Mouse (Mus musculus) stomach, embryonic 14.5 days (tissue): ENCODE results near the gene Ntrk3. TPM values are rescaled to one million over a fixed set of nuclear protein-coding genes. Genes with fewer than 3 reads are reported as not detected.

Experiments
- ATAC-seq: fragments of 200-750 bp; cut with Nextera tagmentation; 2 replicates; pipeline ENCODE4 v1.8.0; 2017; ENCODE audit warnings: low read depth, moderate TSS enrichment; ENCODE audit not compliant: insufficient number of reproducible peaks, insufficient read depth, low FRiP score
- H3K27ac ChIP-seq: fragments of 300-500 bp; sonication (generic); 2 replicates; pipeline ENCODE4 v1.5.1; 2014; ENCODE audit warnings: mild to moderate bottlenecking, low read length, moderate library complexity, mixed read lengths
- H3K27me3 ChIP-seq: fragments of 300-500 bp; sonication (generic); 2 replicates; pipeline ENCODE4 v1.6.1; 2014; ENCODE audit warnings: low read length, control low read depth, mixed read lengths; ENCODE audit not compliant: control insufficient read depth, insufficient read depth
- H3K36me3 ChIP-seq: fragments of 300-500 bp; sonication (generic); 2 replicates; pipeline ENCODE4 v1.6.1; 2014; ENCODE audit warnings: mild to moderate bottlenecking, control low read depth, low read length, moderate library complexity, mixed read lengths; ENCODE audit not compliant: control insufficient read depth, insufficient read depth
- H3K4me1 ChIP-seq: fragments of 300-500 bp; sonication (generic); 2 replicates; pipeline ENCODE4 v1.6.1; 2014; ENCODE audit warnings: low read length, control low read depth, mixed read lengths; ENCODE audit not compliant: control insufficient read depth, insufficient read depth
- H3K4me2 ChIP-seq: fragments of 300-500 bp; sonication (generic); replicated peaks from 2 replicates; pipeline ENCODE4 v1.6.1; 2014; ENCODE audit warnings: low read depth, low read length, control low read depth
- H3K4me3 ChIP-seq: fragments of 300-500 bp; sonication (generic); 2 replicates; pipeline ENCODE4 v1.5.1; 2014; ENCODE audit warnings: low read depth, low read length, control low read depth
- H3K9ac ChIP-seq: fragments of 300-500 bp; sonication (generic); replicated peaks from 2 replicates; pipeline ENCODE4 v1.6.1; 2014; ENCODE audit warnings: low read depth, mild to moderate bottlenecking, control low read depth, low read length, moderate library complexity, mixed read lengths
- H3K9me3 ChIP-seq: fragments of 300-500 bp; sonication (generic); 2 replicates; pipeline ENCODE4 v1.6.1; 2016; ENCODE audit warnings: low read depth, low read length, control low read depth; ENCODE audit not compliant: control insufficient read depth
- WGBS: fragments of 180-500 bp; shearing (Covaris S2); extraction: QIAGEN DNeasy Blood & Tissue Kit; methylation state at CpG from one replicate; pipeline ENCODE4 v1.1.7; 2014; 5-methylcytosine and 5-hydroxymethylcytosine counted together
- polyA plus RNA-seq: library from polyadenylated mRNA; unstranded; fragments of >200 nt; fragmentation: Nextera tagmentation; extraction: Ambion mirVana; gene quantifications from 2 replicates; pipeline ENCODE4 v1.2.1, GENCODE M21; 2014

Ntrk3 gene
- polyA plus RNA-seq, 1 experiment from 2014 or later, result 5.9 TPM

DNA sequence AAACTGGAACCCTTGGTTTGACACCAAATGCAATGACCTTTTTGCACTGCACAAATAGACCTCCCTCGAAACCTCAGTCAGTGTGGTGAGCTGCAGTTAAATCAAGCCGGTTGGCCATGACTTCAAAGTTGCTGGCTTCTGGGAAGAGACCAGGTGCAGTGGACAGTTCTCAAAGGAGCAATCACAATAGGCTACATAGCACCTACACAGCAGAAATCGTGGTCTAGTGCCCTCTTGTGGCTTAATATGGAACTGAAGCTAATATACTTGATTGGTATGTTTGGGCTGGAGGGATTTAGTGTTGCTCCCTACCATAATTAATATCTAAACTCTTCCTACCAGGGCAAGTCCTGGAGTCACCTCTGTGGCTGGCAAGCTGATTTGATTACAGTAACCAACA lies 171.2 kb downstream of the Ntrk3 start:
- WGBS, result 40% methylated on average over 3 of the region's 3 CpGs
- no peaks in the 10 kb centered on the region for H3K27me3 ChIP-seq
- H3K9ac ChIP-seq, result no peak overlapping the region
- H3K27ac ChIP-seq, result no peak overlapping the region
- no peaks in the 10 kb centered on the region for H3K9me3 ChIP-seq
- H3K4me1 ChIP-seq, result peaks cover 6% of the 10 kb centered on the region; the same call in 1 of the 2 replicates
- no peak overlapping the region for H3K4me2 ChIP-seq
- no peak for ATAC-seq
- H3K4me3 ChIP-seq, result no peak overlapping the region
- no peaks in the 10 kb centered on the region for H3K36me3 ChIP-seq

- Histone ChIP-seq H3K27me3 (no peaks in the 10 kb centered on the region), H3K4me3 (no peak overlapping the region), H3K4me2 (no peak overlapping the region), H3K9me3 (no peaks in the 10 kb centered on the region), H3K9ac (no peak overlapping the region), H3K27ac (no peak overlapping the region), H3K4me1 (peaks cover 6% of the 10 kb centered on the region; the same call in 1 of the 2 replicates), H3K36me3 (no peaks in the 10 kb centered on the region)
- ATAC-seq, result no peak
- WGBS, result 92% methylated on average over 3 of the region's 3 CpGs
Observed at GRCm38 (mm10) chr7:78565386-78565785, 172.4 kb downstream of the Ntrk3 start.

DNA sequence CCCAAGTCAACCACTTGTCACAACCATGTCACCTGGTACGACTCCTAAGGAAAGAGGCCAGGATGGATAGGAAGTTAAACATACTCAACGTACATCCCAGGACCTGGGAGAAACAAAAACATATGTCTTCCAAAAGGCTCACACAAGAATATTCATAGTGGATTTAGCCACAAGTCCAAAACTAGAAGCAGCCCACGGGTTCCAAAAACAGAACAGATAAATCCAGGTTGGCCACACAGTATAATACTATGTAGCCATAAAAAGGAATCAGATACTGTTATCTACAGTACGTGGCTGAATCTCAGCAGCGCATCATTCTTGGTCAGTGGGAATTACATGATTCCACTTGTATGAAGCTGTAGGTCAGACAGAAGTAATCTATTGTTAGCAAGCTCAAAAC lies 179.3 kb downstream of the Ntrk3 start:
- no peaks in the 10 kb centered on the region for H3K36me3 ChIP-seq
- no peaks in the 10 kb centered on the region for H3K27me3 ChIP-seq
- no peak overlapping the region for H3K27ac ChIP-seq
- no peaks in the 10 kb centered on the region for H3K9me3 ChIP-seq
- H3K9ac ChIP-seq, result no peak overlapping the region
- H3K4me3 ChIP-seq, result no peak overlapping the region
- 86% methylated on average over 5 of the region's 5 CpGs for WGBS
- H3K4me1 ChIP-seq, result no peaks in the 10 kb centered on the region
- no peak overlapping the region for H3K4me2 ChIP-seq
- no peak for ATAC-seq

DNA sequence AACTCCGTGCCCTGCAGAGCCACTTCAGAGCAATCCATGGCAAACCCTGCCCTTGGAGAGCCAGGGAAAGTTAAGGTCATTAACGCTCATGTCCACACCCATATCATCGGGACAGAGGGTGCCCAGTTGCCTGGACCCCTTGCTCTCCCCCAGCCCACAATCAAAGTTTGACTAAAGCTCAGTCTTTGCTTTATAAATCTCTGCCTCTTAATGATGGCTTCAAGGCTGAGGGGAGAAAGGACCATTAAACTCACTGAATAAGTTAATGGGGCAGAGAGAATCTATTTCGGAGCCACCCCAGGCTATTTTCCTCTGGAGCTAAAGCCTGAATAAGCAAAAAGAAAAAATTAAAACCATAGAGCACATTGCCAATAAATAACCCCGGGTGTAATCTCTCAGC lies 182.3 kb downstream of the Ntrk3 start:
- Histone ChIP-seq H3K9ac (no peak overlapping the region), H3K4me3 (no peak overlapping the region), H3K9me3 (no peaks in the 10 kb centered on the region), H3K27ac (no peak overlapping the region), H3K4me2 (no peak overlapping the region), H3K27me3 (no peaks in the 10 kb centered on the region), H3K4me1 (no peaks in the 10 kb centered on the region), H3K36me3 (no peaks in the 10 kb centered on the region)
- 85% methylated on average over 5 of the region's 5 CpGs for WGBS
- ATAC-seq, result no peak

DNA sequence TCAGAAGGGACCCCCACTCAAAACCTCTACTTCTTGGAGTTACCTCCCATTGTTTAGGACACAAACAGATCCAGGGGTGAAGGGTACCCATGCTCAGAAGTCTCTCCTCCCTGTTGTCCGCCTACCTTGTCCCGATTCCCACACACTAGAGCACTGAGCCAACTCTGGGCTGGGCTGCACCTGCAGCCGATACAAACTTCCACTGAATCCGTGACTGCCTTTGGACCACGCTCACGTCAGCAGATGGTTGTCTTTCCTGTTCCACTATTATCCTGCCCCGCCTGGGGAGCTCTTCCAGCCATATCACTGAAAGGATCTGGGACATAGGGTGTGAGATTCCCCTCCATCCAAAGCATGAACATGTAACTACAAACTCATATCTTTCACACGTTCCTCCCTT lies 188.4 kb downstream of the Ntrk3 start:
- Histone ChIP-seq H3K36me3 (no peaks in the 10 kb centered on the region), H3K9me3 (no peaks in the 10 kb centered on the region), H3K4me3 (no peak overlapping the region), H3K4me1 (no peaks in the 10 kb centered on the region), H3K4me2 (no peak overlapping the region), H3K9ac (no peak overlapping the region), H3K27me3 (no peaks in the 10 kb centered on the region), H3K27ac (no peak overlapping the region)
- ATAC-seq, result no peak
- WGBS, result 86% methylated on average over 8 of the region's 8 CpGs

DNA sequence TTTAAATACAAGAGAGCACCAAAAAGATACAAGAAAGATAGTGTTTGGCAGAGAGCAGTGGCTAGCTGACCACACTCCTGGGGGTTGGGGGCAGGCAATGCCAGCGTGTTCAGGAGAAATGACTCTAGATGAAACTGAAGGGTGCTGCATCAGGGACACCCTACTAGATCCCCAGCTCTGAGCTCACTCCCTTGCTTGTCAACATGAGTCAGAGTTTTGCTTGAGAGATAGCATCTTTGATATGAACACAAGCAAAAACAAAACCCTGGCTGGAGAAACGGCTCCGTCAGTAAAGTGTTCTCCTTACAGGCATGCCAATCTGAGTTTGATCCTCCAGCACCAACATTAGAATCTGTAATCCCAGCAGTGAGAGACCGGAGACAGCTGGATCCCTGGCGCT lies 189.1 kb downstream of the Ntrk3 start:
- H3K4me1 ChIP-seq, result no peaks in the 10 kb centered on the region
- no peaks in the 10 kb centered on the region for H3K27me3 ChIP-seq
- no peak overlapping the region for H3K9ac ChIP-seq
- ATAC-seq, result no peak
- H3K27ac ChIP-seq, result no peak overlapping the region
- H3K36me3 ChIP-seq, result no peaks in the 10 kb centered on the region
- H3K4me3 ChIP-seq, result no peak overlapping the region
- WGBS, result 86% methylated on average over 5 of the region's 5 CpGs
- H3K4me2 ChIP-seq, result no peak overlapping the region
- H3K9me3 ChIP-seq, result no peaks in the 10 kb centered on the region

- WGBS, result 80% methylated on average over 10 of the region's 10 CpGs
- no peaks in the 10 kb centered on the region for H3K27me3 ChIP-seq
- no peaks in the 10 kb centered on the region for H3K4me1 ChIP-seq
- H3K4me2 ChIP-seq, result no peak overlapping the region
- H3K9me3 ChIP-seq, result no peaks in the 10 kb centered on the region
- H3K9ac ChIP-seq, result no peak overlapping the region
- H3K36me3 ChIP-seq, result no peaks in the 10 kb centered on the region
- no peak overlapping the region for H3K27ac ChIP-seq
- H3K4me3 ChIP-seq, result no peak overlapping the region
- no peak for ATAC-seq
Observed at GRCm38 (mm10) chr7:78546551-78546950, 191.3 kb downstream of the Ntrk3 start.

- Histone ChIP-seq H3K27ac (no peak overlapping the region), H3K4me3 (no peak overlapping the region), H3K9ac (no peak overlapping the region), H3K4me2 (no peak overlapping the region), H3K4me1 (no peaks in the 10 kb centered on the region), H3K27me3 (no peaks in the 10 kb centered on the region), H3K9me3 (no peaks in the 10 kb centered on the region), H3K36me3 (no peaks in the 10 kb centered on the region)
- peak; percentile 23; the same call in 1 of the 2 replicates for ATAC-seq
- WGBS, result 49% methylated on average over 4 of the region's 4 CpGs
Observed at GRCm38 (mm10) chr7:78542468-78542867, 195.3 kb downstream of the Ntrk3 start.

GRCm38 (mm10) chr7:78530286-78530685 lies 207.5 kb downstream of the Ntrk3 start:
- H3K27ac ChIP-seq, result no peak overlapping the region
- no peak overlapping the region for H3K4me2 ChIP-seq
- no peak overlapping the region for H3K4me3 ChIP-seq
- no peak overlapping the region for H3K9ac ChIP-seq
- H3K36me3 ChIP-seq, result no peaks in the 10 kb centered on the region
- no peak for ATAC-seq
- H3K27me3 ChIP-seq, result no peaks in the 10 kb centered on the region
- H3K9me3 ChIP-seq, result no peaks in the 10 kb centered on the region
- no peaks in the 10 kb centered on the region for H3K4me1 ChIP-seq
- 19% methylated on average over 6 of the region's 6 CpGs for WGBS
